Mouse (Mus musculus) monocyte, adult 2 months (primary cell): Measurements from ENCODE around the gene Slc12a7.
A peak's percentile ranks its signal among the peaks of the same experiment; 100 is the strongest.

Experiments used
- DNase-seq, 2 experiments: peaks; one replicate each; pipeline ENCODE4 v3.0.0; 2022; ENCODE audit warnings: low spot score in 2 of 2, low read depth in 1 of 2

The Slc12a7 gene

DNA sequence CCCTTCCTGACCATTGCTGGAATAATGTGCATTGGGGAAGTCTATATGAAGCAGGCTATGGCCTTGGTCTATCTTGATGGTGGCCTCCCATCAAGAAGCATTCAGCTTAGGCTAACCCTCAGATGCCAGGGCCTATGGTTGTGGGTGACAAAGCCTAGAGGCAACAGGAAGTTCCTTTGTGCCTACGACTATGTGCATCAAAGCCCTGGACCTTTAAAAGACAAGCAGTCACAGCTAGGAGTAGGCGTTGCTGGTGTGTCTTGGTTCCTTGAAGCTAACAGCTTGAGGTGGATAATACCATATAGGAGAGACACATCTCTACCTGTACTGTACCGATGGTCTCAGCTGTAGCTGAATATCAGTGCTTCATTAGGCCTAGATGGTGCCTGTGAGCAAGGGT lies 27.2 kb downstream of the Slc12a7 start:
- no peak for DNase-seq

DNA sequence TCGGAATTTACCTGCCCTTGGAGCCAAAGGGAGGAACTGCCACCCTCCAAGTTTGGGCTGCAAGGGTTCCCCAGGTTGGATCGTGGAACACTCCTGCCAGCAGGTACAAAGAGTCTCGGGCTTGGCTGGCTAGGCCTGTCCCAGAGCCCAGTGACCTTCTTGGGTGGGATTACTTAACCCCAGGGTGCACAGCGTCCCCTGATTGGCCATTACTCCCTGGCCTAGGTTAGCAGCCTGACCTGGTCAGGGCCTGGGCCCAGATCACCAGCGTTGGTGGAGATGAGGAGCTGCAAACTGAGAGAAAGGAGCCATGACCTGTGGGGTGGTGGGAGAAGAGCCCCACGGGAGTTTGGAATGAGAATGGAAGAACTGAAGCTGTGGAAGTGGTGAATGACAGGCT lies 30.0 kb downstream of the Slc12a7 start:
- no peak for DNase-seq

DNA sequence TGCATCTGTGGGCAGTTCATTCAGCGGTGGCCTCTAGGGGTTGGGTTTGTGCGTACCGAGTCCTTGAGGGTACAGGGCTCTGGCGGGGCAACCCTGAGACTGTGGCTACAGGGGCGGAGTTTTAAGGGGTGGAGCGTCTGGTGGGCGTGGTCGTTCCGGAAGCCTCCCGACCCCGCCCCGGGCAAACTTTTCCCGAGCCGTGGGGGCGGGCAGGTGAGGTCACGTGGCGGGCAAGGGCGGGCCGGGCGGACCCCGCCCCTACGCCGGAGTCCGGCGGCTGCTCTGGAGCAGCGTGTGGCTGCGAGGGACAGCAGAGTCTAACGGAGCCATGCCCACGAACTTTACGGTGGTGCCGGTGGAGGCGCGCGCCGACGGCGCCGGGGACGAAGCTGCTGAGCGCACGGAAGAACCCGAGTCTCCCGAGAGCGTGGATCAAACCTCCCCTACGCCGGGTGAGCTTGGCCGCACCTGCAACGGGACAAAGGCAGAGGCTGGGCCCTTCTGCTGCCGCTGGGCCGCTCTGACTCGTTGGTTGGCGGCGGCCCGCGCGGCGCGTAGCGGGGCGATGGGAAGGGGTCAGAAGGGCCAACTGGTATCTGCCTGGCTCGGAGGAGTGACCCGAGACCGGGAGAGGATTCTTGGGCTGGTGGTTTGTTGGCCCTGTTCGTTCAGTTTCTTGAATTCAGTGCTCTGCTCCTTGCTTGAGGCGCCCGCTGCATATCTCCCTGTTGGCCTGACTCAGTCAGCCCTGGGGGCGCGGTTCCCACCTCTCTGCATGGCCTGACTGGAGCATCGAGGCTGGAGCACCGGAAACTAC lies 30.8 kb downstream of the Slc12a7 start:
- peak; percentile 22 to 26 for DNase-seq

DNA sequence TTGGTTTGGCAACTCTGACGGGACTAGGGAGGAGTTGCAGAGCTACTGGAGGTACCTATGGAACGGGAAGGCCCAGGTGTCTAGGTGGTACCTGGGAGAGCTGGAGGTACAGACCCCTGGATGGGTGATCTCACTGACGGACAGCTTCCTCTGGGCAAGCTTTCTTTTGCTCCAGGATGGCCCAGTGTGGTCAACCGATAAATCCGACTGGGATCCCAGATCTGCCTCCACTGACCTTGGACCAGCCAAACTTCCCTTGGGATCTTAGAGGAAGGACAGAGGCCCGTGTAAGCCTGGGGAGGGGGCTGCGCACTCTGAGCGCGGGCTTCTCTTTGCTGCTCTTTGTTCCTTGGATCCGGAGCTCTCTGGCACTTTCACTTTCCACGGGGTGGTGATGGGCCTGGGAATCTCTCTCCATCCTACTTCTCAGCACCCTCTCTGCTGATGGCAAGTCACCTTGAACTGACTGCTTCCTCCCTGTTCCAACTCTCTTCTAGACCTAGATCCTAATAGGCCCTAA lies 31.4 kb downstream of the Slc12a7 start:
- DNase-seq: no peak

DNA sequence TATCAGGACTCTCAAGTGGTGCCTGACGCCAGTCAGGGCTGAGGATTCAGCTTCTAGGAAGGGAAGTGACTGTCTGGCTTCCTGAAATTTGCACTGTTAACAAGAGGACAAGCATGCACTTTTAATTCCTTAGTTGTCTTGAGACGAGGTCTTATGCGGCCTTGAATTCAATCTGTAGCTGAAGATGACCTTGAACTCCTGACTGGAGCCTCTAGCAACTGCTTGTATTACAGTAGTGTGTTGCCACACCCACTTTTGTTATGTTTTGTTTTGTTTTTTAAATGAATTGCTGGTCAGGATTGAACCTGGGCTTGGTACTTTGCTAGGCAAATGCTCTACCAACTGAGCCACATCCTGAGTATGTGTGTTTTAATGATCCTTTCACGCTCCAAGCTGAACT lies 32.5 kb downstream of the Slc12a7 start:
- DNase-seq: no peak

DNA sequence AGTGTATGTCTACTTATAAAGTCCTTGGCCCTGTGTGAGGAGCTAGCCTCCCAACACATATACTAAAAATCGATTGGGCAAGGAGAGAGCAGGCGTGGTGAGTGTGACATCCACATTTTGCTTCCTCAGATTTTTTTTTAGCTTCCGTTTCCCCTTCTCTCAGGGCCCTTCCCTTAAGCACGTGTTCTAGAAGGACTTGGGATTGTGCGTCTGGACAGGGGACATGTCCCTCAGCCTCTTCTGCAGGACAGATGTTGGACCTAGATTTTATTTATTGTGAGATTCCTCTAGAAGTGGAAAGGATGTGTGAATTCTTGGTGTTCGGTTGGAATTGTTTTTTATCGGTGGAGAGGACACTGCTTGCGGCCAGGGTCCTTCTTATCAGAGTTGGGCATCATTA lies 34.3 kb downstream of the Slc12a7 start:
- DNase-seq: no peak

DNA sequence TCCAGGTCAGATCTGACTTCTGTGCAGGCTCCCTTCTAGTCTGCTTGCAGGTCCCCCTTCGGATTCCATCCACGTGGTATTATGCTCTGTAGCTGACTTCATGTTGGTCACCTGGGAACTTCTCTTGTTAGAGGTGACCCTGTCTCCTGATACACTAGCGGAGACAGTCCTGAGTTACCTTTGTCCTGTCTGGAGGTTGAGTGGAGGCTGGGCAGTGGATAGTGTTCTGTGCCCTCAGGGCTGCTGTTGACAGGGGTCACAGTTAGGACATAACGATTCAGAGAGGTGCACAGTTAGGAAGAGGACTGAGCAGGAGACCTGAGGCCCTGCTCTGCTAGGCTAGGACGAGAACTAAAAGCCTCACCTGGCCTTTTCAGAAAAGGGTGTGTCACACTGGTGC lies 34.9 kb downstream of the Slc12a7 start:
- DNase-seq: no peak

DNA sequence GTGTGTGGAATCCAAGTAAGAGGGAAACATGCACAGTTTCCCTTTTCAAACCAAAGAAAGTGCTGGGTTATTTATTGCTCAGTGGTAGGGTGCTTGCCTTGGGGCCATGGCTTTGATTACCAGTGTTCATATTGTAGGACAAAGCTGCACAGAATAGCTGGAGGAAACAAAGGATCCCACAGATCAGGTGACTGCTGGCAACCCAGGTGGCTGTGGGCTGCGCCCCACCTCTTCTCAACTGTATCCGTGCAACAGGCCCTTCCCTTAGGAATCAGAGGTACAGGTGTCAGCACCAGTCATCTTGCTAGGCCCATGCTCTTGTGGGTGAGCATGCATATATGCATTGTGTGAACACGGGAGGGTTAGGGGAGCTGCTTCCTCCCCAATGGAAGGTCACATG lies 35.4 kb downstream of the Slc12a7 start:
- DNase-seq: no peak

DNA sequence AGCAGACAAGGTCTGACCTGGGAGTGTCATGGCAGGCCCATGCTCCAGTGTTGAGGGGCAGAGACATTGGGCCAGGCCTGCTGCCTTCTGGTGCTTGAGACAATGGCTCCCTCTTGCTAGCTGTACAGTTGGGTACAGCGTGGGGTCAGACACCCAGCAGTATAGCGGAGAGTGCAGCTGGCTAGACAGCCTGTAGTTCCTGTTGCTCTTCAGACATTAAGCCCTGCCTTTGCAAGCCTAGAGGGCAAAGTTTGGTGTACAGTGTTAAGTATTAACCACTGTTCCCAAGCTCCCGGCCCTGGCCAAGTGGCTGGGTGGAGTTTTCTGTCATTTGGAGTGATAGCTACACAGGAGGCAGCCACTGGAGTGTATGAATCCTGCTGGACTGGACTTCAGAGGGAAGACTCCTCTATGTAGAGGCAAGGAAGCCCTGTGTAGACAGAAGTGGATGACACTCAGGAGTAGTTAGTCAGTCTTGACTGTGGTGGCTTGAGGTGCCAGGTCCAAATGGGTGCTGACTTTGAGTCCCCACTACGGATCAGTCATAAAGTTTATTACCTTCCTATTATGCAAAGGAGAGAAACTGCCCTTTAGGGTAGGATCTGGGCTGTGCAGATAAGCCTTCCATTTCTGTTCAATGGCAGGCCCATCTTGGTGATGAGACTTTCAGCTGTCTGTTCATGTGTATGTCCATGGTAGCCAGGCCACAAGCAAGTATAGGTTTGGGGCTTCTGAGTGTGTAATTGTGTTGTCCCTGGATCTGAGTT lies 37.2 kb downstream of the Slc12a7 start:
- DNase-seq: no peak

DNA sequence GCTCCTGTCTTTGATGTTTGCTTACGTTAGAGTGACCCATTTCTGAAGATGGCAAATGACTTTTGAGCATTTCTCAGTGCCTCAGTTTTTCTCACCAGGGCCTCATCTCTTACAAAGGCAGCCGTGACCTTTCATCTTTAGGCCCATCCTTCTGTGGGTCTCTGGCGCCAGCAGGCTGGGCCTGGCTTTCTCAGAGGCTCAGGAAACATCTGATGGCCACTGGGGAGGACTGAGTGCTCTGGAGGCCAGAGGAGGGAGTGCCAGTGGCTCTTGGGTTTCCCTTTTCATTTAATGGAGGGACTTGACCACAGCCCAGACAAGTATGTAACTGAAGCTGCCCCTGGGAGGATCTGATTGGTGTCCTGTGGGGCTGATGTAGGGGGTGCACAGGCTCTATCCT lies 38.2 kb downstream of the Slc12a7 start:
- no peak for DNase-seq

DNA sequence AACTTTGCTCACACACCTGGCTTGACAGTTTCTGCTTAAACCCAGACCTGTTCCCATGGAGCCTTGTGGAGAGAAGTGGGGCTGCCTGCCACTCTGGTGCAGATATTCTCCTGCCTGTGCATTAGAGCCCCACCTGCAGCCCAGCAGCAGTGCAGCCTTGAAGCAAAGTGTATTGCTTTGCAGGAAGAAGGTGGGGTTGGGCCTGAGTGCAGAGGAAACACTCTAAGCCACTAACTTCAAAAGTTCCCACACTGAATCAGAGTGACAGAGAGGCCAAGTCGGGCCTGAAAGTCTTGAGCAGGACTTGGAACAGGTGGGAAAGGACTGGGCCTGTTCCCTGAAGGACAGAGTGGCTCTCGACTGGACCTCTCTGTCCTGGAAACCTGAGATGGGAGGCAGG lies 39.8 kb downstream of the Slc12a7 start:
- no peak for DNase-seq

DNA sequence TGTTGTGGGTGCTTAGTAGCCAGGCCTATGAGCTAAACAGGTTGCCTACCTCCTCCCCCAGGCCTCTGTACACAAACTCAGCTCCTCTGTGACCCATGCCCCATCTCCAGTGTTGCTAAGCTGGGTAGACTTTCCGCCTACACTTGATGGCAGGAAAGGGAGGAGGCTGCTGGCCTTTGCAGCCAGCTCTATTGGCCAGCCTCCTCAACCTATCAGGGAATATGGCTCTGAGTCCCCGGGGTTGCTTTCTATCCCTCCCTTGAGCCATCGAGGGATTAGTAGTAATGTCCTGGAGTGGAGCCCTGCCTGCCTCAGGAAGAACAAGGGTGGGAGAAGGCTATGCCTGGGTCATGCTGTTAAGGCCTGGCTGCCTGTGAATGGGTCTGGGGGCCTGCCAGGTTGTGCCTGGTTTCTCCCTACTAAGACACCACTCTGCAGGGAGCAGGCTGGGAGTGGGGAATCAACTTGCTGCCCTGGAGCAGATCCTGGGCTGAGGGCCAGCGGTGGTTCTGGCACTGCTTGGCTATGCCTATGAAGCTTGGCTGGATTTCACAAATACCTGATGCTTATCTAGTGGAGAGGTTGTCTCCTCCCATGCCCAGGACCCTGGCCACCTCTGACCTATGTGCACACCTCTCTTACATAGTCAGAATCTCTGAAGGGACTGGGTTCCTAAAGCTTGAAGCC lies 40.8 kb downstream of the Slc12a7 start:
- no peak for DNase-seq

DNA sequence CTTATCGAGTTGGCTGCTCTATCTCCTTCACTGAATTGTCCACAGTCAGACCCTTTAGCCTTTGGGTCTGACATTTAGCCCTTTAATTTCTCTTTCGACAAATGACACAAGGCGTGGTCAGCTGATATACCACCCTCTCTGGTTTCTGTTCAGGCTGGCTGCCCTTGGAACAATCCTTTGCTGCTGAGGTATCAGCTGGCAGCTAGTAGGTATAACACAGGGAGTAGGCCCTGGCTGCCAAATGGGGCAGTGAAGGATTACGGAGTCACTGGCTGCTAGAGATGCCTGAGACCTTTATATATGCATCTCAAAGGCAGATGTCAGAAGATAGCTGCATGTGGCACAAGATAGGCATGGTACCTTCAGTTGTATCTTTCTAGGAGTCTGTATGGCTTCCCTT lies 42.9 kb downstream of the Slc12a7 start:
- no peak for DNase-seq

DNA sequence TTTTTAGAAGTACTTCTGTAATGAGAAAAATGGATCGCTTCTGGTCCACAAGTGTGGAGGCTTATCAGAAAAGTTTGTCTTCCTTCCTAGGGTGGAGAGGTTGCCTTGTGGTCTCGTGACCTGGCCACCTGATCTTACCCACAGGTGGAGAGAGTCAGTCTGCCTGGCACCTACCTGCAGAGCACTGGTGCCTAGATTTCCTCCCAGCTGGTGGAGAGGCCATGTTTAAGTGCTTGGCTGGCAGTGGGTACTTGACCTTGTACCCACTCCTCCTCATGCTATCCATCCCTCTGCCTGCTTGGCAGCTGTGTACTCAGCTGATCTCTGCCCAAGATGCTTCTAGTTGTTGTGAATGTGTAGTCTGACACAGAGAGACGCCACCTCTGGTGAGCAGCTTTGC lies 44.7 kb downstream of the Slc12a7 start:
- DNase-seq: no peak

DNA sequence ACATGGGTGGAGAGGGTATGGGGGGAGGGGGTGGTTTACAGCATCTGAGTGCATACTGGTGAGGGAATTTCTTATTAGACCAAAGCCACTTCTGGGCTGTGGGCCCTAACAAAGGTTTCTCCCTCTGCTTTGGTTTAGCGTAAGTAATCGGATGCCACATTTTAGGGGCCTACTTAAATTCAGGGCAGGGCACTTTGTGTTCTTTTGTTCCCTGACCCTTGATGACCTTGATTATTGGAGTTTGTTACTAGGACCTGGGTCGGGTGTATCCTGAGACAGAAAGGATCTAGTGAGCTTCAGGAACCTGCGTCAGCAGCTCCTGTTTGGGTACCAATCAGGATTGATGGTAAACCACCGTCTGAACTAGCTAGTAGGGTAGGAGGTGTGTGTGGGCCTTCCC lies 49.6 kb downstream of the Slc12a7 start:
- DNase-seq: no peak

DNA sequence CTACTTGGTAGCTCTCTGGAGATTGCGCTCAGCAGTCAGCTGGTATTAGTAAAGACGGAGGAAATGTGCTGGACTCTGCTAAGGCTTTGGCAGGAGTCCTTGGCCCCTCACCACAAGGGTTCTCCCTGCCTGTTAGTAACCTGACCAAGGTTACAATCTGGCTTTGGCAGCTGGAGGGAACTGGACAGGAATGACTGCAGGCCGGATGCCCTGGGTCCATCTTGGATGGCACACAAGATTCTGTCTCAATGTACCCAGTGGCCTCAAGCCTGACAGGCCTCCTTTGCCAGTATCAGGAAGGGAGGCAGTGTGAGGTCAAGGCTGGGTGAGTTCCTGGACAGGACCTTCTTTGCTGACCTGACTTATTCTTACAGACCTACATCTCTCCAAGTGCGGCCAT lies 59.3 kb downstream of the Slc12a7 start:
- DNase-seq: no peak

DNA sequence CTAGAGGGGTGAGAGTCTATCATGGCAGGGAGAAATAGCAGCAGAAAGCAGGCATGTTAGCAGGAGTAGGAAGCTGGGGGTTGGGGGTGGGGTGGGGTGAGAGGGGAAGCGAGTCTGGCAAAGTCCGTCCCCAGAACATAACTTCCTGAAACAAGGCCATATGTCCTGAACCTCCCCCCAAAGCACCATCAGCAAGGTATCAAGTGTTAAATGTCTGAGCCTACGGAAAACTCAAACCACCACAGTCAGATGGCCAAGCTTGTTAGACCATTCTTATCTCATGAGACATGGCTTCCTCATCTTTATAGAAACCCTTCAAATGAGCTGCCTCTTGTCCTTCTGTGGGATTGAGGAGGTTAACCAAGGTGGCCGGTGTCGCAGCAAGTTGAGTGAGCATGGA lies 60.3 kb downstream of the Slc12a7 start:
- DNase-seq: no peak

DNA sequence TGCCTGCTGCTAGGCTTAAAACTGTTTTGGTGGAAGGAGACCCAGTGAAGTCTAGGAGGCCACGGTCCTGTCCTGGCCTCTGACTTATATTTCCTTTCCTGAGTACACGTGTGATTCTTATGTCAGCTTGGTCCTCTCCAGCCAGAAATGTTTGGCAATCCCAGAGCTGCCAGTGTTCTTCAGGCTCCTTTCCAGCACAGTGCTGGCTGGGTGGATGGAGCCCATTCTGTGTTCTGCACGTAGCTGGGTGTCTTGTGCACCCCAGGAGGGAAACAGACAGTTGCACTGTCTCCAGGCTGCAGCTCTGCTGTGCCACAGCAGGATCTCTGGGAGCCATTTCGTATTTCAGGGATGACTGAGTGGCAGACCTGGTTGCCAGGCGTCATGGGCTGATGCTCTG lies 66.2 kb downstream of the Slc12a7 start:
- no peak for DNase-seq

DNA sequence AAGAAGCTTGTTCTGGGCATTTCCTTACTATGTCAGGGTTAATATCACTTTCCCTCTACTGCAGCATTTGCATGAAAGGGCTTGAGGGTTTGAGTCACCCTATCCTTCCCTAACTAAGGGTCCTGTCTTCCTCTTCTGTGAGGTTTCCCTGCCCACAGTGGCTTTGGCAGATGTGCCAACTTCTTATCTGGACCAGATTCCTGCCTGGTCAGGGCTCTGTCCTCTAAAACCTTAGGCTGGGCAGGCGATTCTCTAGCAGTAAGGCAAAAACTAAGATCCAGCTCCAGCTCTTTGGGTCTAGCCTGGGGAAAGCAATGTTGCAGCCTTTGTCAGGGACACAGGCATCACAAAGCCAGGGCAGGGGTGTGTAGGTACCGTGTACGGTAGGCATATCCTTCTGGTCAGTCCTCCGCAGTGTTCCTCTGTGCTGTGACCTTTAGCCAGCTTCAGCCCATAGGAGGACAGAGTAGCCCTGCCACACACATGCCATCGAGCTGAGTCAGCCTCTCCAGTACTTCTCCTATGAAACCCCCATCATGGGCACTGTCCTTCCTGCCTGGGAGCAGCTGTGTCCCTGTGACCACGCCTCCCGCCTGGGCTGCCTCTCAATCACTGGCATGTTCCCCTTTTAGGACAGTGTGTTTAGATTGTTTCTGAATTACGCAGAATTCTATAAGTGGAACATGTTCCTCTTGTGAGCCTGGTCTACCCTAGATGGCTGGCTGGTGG lies 70.7 kb downstream of the Slc12a7 start:
- DNase-seq: peak; percentile 80 to 82

DNA sequence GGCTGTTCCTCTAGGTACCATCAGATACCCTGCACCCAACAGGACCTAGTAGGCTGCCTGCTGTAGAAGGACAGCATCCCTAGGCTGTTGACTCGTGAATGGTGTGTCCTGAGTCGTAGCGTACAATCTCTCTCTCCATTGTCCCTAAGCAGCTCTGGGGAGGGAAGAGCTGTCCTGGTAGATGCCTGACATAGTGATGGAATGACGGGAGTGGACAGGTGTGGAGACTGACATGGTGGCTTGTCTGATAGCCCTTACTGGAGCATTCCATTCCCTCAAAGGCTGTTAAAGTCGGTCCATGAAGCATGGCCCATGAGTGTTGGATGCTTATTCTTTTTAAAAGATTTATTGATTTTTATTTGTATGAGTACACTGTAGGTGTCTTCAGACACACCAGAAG lies 72.0 kb downstream of the Slc12a7 start:
- DNase-seq: no peak

DNA sequence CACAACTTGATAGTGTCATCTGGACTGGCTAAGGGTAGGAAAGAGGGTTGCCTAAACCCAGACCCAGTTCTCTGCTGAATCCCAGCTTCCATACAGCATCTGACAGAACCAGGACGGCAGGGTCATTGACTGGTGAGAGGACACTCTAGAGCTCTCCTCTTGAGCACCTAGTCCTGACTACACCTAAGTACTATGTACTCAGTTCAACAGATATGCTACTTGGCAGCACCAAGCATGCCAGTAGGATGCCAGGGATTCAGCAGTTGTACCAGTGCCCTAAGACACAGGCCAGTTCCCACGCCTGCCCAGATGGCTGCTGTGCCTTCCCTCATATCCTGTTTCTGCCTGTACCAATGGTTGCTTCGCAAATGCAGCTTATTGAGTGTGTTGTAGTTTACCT lies 80.0 kb downstream of the Slc12a7 start:
- no peak for DNase-seq
